Mouse (Mus musculus): Measurements from ENCODE around the gene Kcnk2.

- TF ChIP-seq CTCF (IDR thresholded peaks at IDR 0.05; ENCODE audit: insufficient read depth, low read depth, low read length), result no peak
- no peak for TF ChIP-seq POLR2A (IDR thresholded peaks at IDR 0.05; ENCODE audit: insufficient read depth, low read depth, low read length)
These were observed 39.5 kb downstream of the Kcnk2 start for GRCm38 (mm10) chr1:189362579-189362978.
